Mouse (Mus musculus) stomach, postnatal 0 days (tissue): Measurements from ENCODE around the gene Abcc4.

Experiments used
- CTCF ChIP-seq: IDR thresholded peaks from 2 replicates; pipeline ENCODE4 v1.5.1; 2016; ENCODE audit warnings: antibody characterized with exemption, low read depth, mild to moderate bottlenecking, moderate library complexity
- EP300 ChIP-seq: optimal IDR thresholded peaks from 2 replicates; pipeline ENCODE3; 2016; ENCODE audit warnings: antibody characterized with exemption

- TF ChIP-seq EP300, result no peak
- no peak for TF ChIP-seq CTCF
Observed at GRCm38 (mm10) chr14:118690921-118691320, 15.1 kb downstream of the Abcc4 start.
